Mouse (Mus musculus) bone marrow, adult 2 months (tissue): ENCODE data around the gene Vcp.

Source experiments
- CTCF ChIP-seq: fragments of 200-500 bp; IDR thresholded peaks from 2 replicates; pipeline ENCODE4 v1.5.1; 2011; ENCODE audit warnings: low read length, control low read depth; ENCODE audit not compliant: control insufficient read depth, insufficient read depth
- POLR2A ChIP-seq: fragments of 200-500 bp; IDR thresholded peaks from 2 replicates; pipeline ENCODE4 v1.6.1; 2011; ENCODE audit warnings: low read depth, mild to moderate bottlenecking, control low read depth, low read length, borderline replicate concordance; ENCODE audit not compliant: control insufficient read depth

- no peak for TF ChIP-seq CTCF
- no peak for TF ChIP-seq POLR2A
Observed at GRCm38 (mm10) chr4:42956581-42956980, 43.7 kb downstream of the Vcp start.
